In genomic region chr4:102719951-102720350, GRCm38 (mm10) we compare ENCODE assay signal across 11 mouse cellular contexts.
"Had no signal": no experiment of that assay in that cellular context is flagged by ENCODE, and none has a peak within 500 bp of the region (broad histone marks: within the 10 kb centered on the region; RNA-seq: fewer than 3 reads in every experiment).

No protein-coding gene starts in this region.

- H3K27me3 ChIP-seq: kidney, embryonic 15.5 days; limb, embryonic 15.5 days; liver, embryonic 13.5 days; neural tube, embryonic 12.5 days; stomach, embryonic 15.5 days had no signal

- H3K4me3 ChIP-seq: kidney, embryonic 15.5 days; left cerebral cortex, adult 2 months; limb, embryonic 15.5 days; liver, embryonic 13.5 days; neural tube, embryonic 12.5 days; stomach, embryonic 15.5 days had no signal

- H3K27ac ChIP-seq: kidney, embryonic 15.5 days; left cerebral cortex, adult 2 months; limb, embryonic 15.5 days; liver, embryonic 13.5 days; neural tube, embryonic 12.5 days; stomach, embryonic 15.5 days had no signal

- H3K9ac ChIP-seq: kidney, embryonic 15.5 days; limb, embryonic 15.5 days; liver, embryonic 13.5 days; neural tube, embryonic 12.5 days; stomach, embryonic 15.5 days had no signal

- ATAC-seq: intestine, embryonic 16.5 days had no signal

- H3K9me3 ChIP-seq: kidney, embryonic 15.5 days; limb, embryonic 15.5 days; liver, embryonic 13.5 days; neural tube, embryonic 12.5 days; stomach, embryonic 15.5 days had no signal

- H3K4me1 ChIP-seq: kidney, embryonic 15.5 days; limb, embryonic 15.5 days; liver, embryonic 13.5 days; neural tube, embryonic 12.5 days; stomach, embryonic 15.5 days had no signal

- H3K36me3 ChIP-seq: kidney, embryonic 15.5 days; limb, embryonic 15.5 days; liver, embryonic 13.5 days; neural tube, embryonic 12.5 days; stomach, embryonic 15.5 days had no signal

- DNase-seq: liver, embryonic 13.5 days; lung, adult 2 months; right cerebral cortex, postnatal 4 days; spleen, adult 18-20 months; thymus, adult 2 months had no signal

- H3K4me2 ChIP-seq: kidney, embryonic 15.5 days; limb, embryonic 15.5 days; liver, embryonic 13.5 days; neural tube, embryonic 12.5 days; stomach, embryonic 15.5 days had no signal
